Mouse (Mus musculus) lung, embryonic 16.5 days (tissue): ENCODE measurements around the gene Disp1. TPM values are rescaled to one million over a fixed set of nuclear protein-coding genes. Genes with fewer than 3 reads are reported as not detected.
A peak's percentile ranks its signal among the peaks of the same experiment; 100 is the strongest.

ENCODE experiments used
- ATAC-seq: fragments of 200-750 bp; cut with Nextera tagmentation; 2 replicates; pipeline ENCODE4 v1.8.0; 2017; ENCODE audit warnings: low read depth, mild to moderate bottlenecking, moderate library complexity
- H3K27ac ChIP-seq: fragments of 300-500 bp; sonication (generic); 2 replicates; pipeline ENCODE4 v1.5.1; 2014; ENCODE audit warnings: mild to moderate bottlenecking, control low read depth, low read length
- H3K27me3 ChIP-seq: fragments of 300-500 bp; sonication (generic); 2 replicates; pipeline ENCODE4 v1.6.1; 2014; ENCODE audit warnings: low read depth, low read length, mixed read lengths; ENCODE audit not compliant: control insufficient read depth, insufficient read depth
- H3K36me3 ChIP-seq: fragments of 300-500 bp; sonication (generic); 2 replicates; pipeline ENCODE4 v1.6.1; 2014; ENCODE audit warnings: low read length; ENCODE audit not compliant: control insufficient read depth, insufficient read depth
- H3K4me1 ChIP-seq: fragments of 300-500 bp; sonication (generic); replicated peaks from 2 replicates; pipeline ENCODE4 v1.6.1; 2014; ENCODE audit warnings: low read length, mixed read lengths; ENCODE audit not compliant: control insufficient read depth, insufficient read depth
- H3K4me2 ChIP-seq: fragments of 300-500 bp; sonication (generic); 2 replicates; pipeline ENCODE4 v1.6.1; 2014; ENCODE audit warnings: low read depth, low read length, control low read depth
- H3K4me3 ChIP-seq: fragments of 300-500 bp; sonication (generic); 2 replicates; pipeline ENCODE4 v1.5.1; 2014; ENCODE audit warnings: mild to moderate bottlenecking, low read length, control low read depth
- H3K9ac ChIP-seq: fragments of 300-500 bp; sonication (generic); 2 replicates; pipeline ENCODE4 v1.6.1; 2014; ENCODE audit warnings: low read length, control low read depth
- H3K9me3 ChIP-seq: fragments of 300-500 bp; sonication (generic); 2 replicates; pipeline ENCODE4 v1.6.1; 2016; ENCODE audit warnings: low read length; ENCODE audit not compliant: control insufficient read depth
- WGBS: fragments of 180-500 bp; shearing (Covaris S2); extraction: QIAGEN DNeasy Blood & Tissue Kit; methylation state at CpG from one replicate; pipeline ENCODE4 v1.1.7; 2014; 5-methylcytosine and 5-hydroxymethylcytosine counted together
- polyA plus RNA-seq: library from polyadenylated mRNA; unstranded; fragments of >200 nt; fragmentation: Nextera tagmentation; extraction: Ambion mirVana; gene quantifications from 2 replicates; pipeline ENCODE4 v1.2.1, GENCODE M21; 2015

Disp1 gene
- polyA plus RNA-seq, 1 experiment from 2014 or later = 8.9 TPM

- H3K27me3 ChIP-seq = no peaks in the 10 kb centered on the region
- WGBS = 79% methylated on average over 10 of the region's 10 CpGs
- no peak overlapping the region for H3K9ac ChIP-seq
- no peak overlapping the region for H3K4me3 ChIP-seq
- H3K27ac ChIP-seq = no peak overlapping the region
- no peaks in the 10 kb centered on the region for H3K9me3 ChIP-seq
- ATAC-seq = no peak
- no peaks in the 10 kb centered on the region for H3K4me1 ChIP-seq
- no peak overlapping the region for H3K4me2 ChIP-seq
- H3K36me3 ChIP-seq = no peaks in the 10 kb centered on the region
Observed at GRCm38 (mm10) chr1:183097606-183098005, 123.7 kb downstream of the Disp1 start.

- H3K4me3 ChIP-seq = no peak overlapping the region
- H3K4me2 ChIP-seq = no peak overlapping the region
- H3K27ac ChIP-seq = no peak overlapping the region
- H3K4me1 ChIP-seq = no peaks in the 10 kb centered on the region
- 73% methylated on average over 8 of the region's 8 CpGs for WGBS
- no peaks in the 10 kb centered on the region for H3K27me3 ChIP-seq
- H3K9me3 ChIP-seq = no peaks in the 10 kb centered on the region
- no peak for ATAC-seq
- H3K9ac ChIP-seq = no peak overlapping the region
- H3K36me3 ChIP-seq = no peaks in the 10 kb centered on the region
Observed at GRCm38 (mm10) chr1:183095454-183096088, 125.8 kb downstream of the Disp1 start.

- H3K4me2 ChIP-seq = no peak overlapping the region
- no peaks in the 10 kb centered on the region for H3K27me3 ChIP-seq
- 82% methylated on average over 4 of the region's 4 CpGs for WGBS
- no peaks in the 10 kb centered on the region for H3K4me1 ChIP-seq
- ATAC-seq = no peak
- H3K9me3 ChIP-seq = peaks cover 3% of the 10 kb centered on the region; the same call in 1 of the 2 replicates
- H3K9ac ChIP-seq = no peak overlapping the region
- no peak overlapping the region for H3K4me3 ChIP-seq
- peaks cover 23% of the 10 kb centered on the region for H3K36me3 ChIP-seq
- no peak overlapping the region for H3K27ac ChIP-seq
Observed at GRCm38 (mm10) chr1:183092296-183092695, 129.0 kb downstream of the Disp1 start.

GRCm38 (mm10) chr1:183091203-183091602 is 130.1 kb downstream of the Disp1 start:
- H3K4me3 ChIP-seq = no peak overlapping the region
- no peak overlapping the region for H3K27ac ChIP-seq
- peaks cover 26% of the 10 kb centered on the region for H3K36me3 ChIP-seq
- WGBS = 77% methylated on average over 7 of the region's 7 CpGs
- no peak for ATAC-seq
- peaks cover 3% of the 10 kb centered on the region; the same call in 1 of the 2 replicates for H3K9me3 ChIP-seq
- no peak overlapping the region for H3K4me2 ChIP-seq
- no peak overlapping the region for H3K9ac ChIP-seq
- no peaks in the 10 kb centered on the region for H3K4me1 ChIP-seq
- H3K27me3 ChIP-seq = no peaks in the 10 kb centered on the region

- H3K27ac ChIP-seq = no peak overlapping the region
- no peak for ATAC-seq
- 96% methylated on average over 23 of the region's 23 CpGs for WGBS
- no peak overlapping the region for H3K4me3 ChIP-seq
- H3K4me2 ChIP-seq = no peak overlapping the region
- H3K36me3 ChIP-seq = peaks cover 26% of the 10 kb centered on the region
- no peaks in the 10 kb centered on the region for H3K4me1 ChIP-seq
- H3K9ac ChIP-seq = no peak overlapping the region
- H3K9me3 ChIP-seq = peaks cover 3% of the 10 kb centered on the region; the same call in 1 of the 2 replicates
- H3K27me3 ChIP-seq = no peaks in the 10 kb centered on the region
Observed at GRCm38 (mm10) chr1:183088661-183089060, 132.7 kb downstream of the Disp1 start.

GRCm38 (mm10) chr1:183086843-183087242 is 134.5 kb downstream of the Disp1 start:
- H3K9ac ChIP-seq = no peak overlapping the region
- no peak overlapping the region for H3K4me2 ChIP-seq
- H3K27ac ChIP-seq = no peak overlapping the region
- ATAC-seq = no peak
- H3K27me3 ChIP-seq = no peaks in the 10 kb centered on the region
- H3K9me3 ChIP-seq = peaks cover 3% of the 10 kb centered on the region; the same call in 1 of the 2 replicates
- H3K4me3 ChIP-seq = no peak overlapping the region
- H3K4me1 ChIP-seq = no peaks in the 10 kb centered on the region
- 95% methylated on average over 14 of the region's 14 CpGs for WGBS
- peaks cover 26% of the 10 kb centered on the region for H3K36me3 ChIP-seq

GRCm38 (mm10) chr1:183084085-183085050 is 137.0 kb downstream of the Disp1 start:
- no peak overlapping the region for H3K4me2 ChIP-seq
- H3K4me1 ChIP-seq = no peaks in the 10 kb centered on the region
- peaks cover 25% of the 10 kb centered on the region for H3K36me3 ChIP-seq
- peaks cover 3% of the 10 kb centered on the region; the same call in 1 of the 2 replicates for H3K9me3 ChIP-seq
- no peak overlapping the region for H3K4me3 ChIP-seq
- peaks cover 2% of the 10 kb centered on the region; the same call in 1 of the 2 replicates for H3K27me3 ChIP-seq
- H3K9ac ChIP-seq = no peak overlapping the region
- H3K27ac ChIP-seq = no peak overlapping the region
- 61% methylated on average over 8 of the region's 8 CpGs for WGBS
- peak; percentile 69 for ATAC-seq

GRCm38 (mm10) chr1:183082436-183082835 is 138.9 kb downstream of the Disp1 start:
- Histone ChIP-seq H3K4me3 (no peak overlapping the region), H3K27ac (no peak overlapping the region), H3K4me2 (no peak overlapping the region), H3K27me3 (peaks cover 8% of the 10 kb centered on the region), H3K9me3 (no peaks in the 10 kb centered on the region), H3K4me1 (0 out of 2 replicates have a peak, but pooled peaks cover 3% of the 10 kb centered on the region), H3K36me3 (peaks cover 5% of the 10 kb centered on the region), H3K9ac (no peak overlapping the region)
- WGBS = 81% methylated on average over 4 of the region's 4 CpGs
- ATAC-seq = no peak

- H3K27me3 ChIP-seq = peaks cover 11% of the 10 kb centered on the region
- H3K4me3 ChIP-seq = no peak overlapping the region
- H3K4me2 ChIP-seq = no peak overlapping the region
- no peak overlapping the region for H3K27ac ChIP-seq
- no peak for ATAC-seq
- no peaks in the 10 kb centered on the region for H3K9me3 ChIP-seq
- no peaks in the 10 kb centered on the region for H3K36me3 ChIP-seq
- H3K4me1 ChIP-seq = 0 out of 2 replicates have a peak, but pooled peaks cover 3% of the 10 kb centered on the region
- H3K9ac ChIP-seq = no peak overlapping the region
Observed at GRCm38 (mm10) chr1:183081126-183081525, 140.2 kb downstream of the Disp1 start.
